Mouse (Mus musculus) erythroblast, embryonic 14.5 days (primary cell): ENCODE data around the gene Gm10477.
"Not testable (repeated sequence)": the region's sequence is repeated elsewhere in the genome, so short reads cannot be mapped to it uniquely, and the experiment has no call there.

ENCODE experiments used
- GATA1 ChIP-seq: IDR thresholded peaks from 2 replicates; pipeline ENCODE4 v1.6.1; 2012; ENCODE audit warnings: low read length, inconsistent platforms, mixed read lengths
- TAL1 ChIP-seq: IDR thresholded peaks from 3 replicates; pipeline ENCODE4 v1.6.1; 2012; ENCODE audit warnings: low read length, inconsistent platforms, mixed read lengths

- TF ChIP-seq GATA1, TAL1: not testable (repeated sequence)
Observed at GRCm38 (mm10) chrX:56524442-56524841, at the start of gene Gm10477.
